Mouse (Mus musculus) hindlimb bud, embryonic 11.5 days (tissue): ENCODE measurements around the gene Armc8.
"Not testable (repeated sequence)": the region's sequence is repeated elsewhere in the genome, so short reads cannot be mapped to it uniquely, and the experiment has no call there.

Source experiments
- DNase-seq: peaks from one replicate; pipeline ENCODE4 v3.0.0-alpha.2; 2012; ENCODE audit warnings: low read depth, low spot score; ENCODE audit errors: extremely low spot score

Armc8 gene

DNA sequence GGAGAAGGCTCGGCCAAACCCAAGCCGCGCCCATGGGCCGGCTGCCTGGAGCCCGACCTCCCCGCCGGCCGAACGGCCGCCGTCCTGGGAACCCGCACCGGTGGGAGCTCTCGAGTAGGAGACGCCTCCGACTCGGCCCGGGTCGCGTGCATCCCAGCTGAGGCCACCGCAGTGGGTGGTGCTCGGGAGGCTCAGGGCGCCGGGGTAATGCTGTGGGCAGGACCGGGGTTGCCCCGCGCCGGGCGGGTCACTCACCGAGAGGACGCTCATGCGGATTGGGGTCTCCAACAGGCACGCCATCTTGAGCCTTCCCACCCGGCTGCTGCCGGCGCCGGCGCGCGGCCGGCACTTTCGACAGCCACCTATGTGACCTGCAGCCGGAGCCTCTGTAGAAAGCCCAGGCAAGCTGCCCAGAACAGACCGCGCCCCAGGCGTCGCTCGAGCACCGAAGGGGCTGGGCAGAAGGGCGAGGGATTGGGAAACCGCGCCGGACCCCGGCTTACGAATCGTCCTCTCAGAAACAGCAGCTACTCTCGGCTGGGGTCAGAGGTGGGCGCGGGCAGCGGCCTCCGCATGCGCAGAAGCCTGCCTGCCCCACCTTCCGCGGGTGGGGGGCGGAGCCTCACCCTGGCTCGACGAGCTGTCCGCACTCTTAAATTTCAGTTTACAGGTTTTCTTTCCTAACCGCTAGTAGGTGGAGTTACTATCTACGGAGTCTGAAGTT lies at the start of gene Armc8:
Gene Armc8, minus strand, starts transcription at position 553 of the 724 bp plus-strand sequence.
- DNase-seq = peak; percentile 78

- DNase-seq = no peak
Observed at GRCm38 (mm10) chr9:99612202-99612601, 43.5 kb upstream of the Armc8 start, which contains the start of gene A4gnt. A4gnt (plus strand) TSS chr9:99612502.

DNA sequence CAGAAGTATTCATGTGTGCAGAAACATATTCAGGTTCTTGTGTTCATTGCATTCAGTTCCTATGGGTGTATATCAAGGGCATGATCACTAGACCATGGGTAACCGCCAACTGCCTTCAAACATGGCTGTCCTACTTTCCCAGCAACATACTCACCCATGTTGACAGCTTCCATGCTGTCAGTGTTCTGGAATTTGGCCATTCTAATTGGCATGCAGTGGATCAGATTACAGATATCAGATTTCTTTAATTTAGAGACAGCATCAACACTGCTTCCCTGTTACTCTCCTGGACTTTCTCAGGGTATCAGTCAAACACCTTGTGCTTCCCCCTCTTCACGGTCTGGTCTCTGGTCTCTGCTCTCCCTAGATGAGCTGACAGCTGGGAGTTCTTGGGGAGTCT lies 34.9 kb upstream of the Armc8 start:
- DNase-seq = no peak

GRCm38 (mm10) chr9:99599127-99599526 lies 30.4 kb upstream of the Armc8 start:
- not testable (repeated sequence) for DNase-seq

DNA sequence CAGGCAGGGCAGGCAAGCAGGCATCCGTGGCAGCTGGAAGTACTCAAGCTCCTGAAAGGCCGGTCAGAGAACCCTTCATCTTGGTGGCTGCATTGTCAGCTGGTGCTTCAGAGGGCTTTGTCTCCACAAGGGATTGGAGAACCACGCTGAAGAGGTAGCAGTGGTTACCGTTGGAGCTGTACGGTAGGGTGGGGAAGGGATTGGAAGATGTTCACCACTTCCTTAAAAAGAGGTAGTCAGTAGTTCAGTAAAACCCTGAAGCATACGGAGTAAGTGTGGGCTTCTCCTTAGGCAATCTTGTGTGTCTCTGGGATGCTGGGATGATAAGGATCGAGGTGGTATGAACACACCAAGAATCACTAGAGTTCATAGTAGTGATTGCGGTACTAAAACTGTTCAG lies 22.4 kb upstream of the Armc8 start:
- no peak for DNase-seq

GRCm38 (mm10) chr9:99587505-99588202 lies 19.0 kb upstream of the Armc8 start:
- peak; percentile 44 for DNase-seq

- no peak for DNase-seq
Observed at GRCm38 (mm10) chr9:99580655-99581054, 12.0 kb upstream of the Armc8 start.

- DNase-seq = peak; percentile 67
Observed at GRCm38 (mm10) chr9:99575677-99576480, 7.2 kb upstream of the Armc8 start, which contains the start of gene Dbr1. Dbr1 (plus strand) TSS chr9:99575799.

DNA sequence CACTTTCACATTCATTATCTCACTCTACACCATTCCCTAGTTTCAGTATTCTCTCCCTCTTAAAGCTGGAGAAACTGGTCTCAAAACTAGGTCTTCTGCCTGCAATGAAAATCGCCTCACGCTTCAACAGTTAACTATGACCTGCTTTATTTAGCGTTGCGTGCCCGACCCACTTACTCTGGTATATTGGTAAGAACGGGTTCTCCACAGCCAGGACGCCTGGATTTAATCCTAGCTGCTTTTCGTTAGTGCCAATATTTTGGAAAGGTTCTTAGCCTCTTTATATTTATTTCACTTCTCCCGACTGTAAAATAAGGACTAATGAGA lies 335 bp upstream of the Armc8 start:
- no peak for DNase-seq

GRCm38 (mm10) chr9:99568023-99568346 lies 714 bp downstream of the Armc8 start:
- DNase-seq = no peak

GRCm38 (mm10) chr9:99563714-99564113 lies 5.0 kb downstream of the Armc8 start:
- no peak for DNase-seq

- no peak for DNase-seq
Observed at GRCm38 (mm10) chr9:99560389-99560788, 8.3 kb downstream of the Armc8 start.

- no peak for DNase-seq
Observed at GRCm38 (mm10) chr9:99559557-99559904, 9.2 kb downstream of the Armc8 start.

GRCm38 (mm10) chr9:99558824-99559556 lies 9.7 kb downstream of the Armc8 start:
- no peak for DNase-seq

DNA sequence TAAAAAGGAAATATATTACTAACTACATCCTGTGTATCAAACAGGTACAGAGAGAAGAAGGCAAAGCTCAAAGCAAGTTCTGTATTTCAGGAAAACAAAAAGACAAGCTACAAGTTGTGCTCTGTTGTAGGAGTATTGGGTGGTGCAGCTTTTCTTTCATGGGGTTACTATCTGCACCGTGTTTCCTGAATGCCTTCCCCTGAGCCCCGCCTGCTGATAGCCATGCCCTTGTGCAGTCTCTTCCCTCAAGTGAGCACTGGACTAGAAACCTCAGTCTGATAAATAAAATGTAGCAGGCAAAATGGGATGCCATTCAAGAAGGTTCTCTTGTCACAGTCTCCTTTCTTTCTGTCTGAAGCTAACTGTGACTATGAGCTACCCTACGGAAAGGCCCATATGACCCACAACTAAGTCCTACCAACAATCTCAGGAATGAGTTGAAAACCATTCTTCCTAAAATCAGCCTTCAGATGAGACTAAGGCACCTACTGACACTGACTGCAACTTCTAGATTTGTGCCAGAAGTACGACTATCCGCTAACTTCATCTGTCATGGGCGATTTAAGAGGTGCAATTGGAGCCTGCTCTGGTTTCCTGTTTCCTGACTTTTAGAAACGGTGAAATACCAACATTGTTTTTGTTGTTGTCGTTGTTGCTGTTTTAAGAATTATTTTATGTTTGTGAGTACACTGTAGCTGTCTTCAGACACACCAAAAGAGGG lies 11.0 kb downstream of the Armc8 start:
- no peak for DNase-seq

- no peak for DNase-seq
Observed at GRCm38 (mm10) chr9:99555253-99555652, 13.4 kb downstream of the Armc8 start.

- no peak for DNase-seq
Observed at GRCm38 (mm10) chr9:99554052-99554451, 14.6 kb downstream of the Armc8 start.

DNA sequence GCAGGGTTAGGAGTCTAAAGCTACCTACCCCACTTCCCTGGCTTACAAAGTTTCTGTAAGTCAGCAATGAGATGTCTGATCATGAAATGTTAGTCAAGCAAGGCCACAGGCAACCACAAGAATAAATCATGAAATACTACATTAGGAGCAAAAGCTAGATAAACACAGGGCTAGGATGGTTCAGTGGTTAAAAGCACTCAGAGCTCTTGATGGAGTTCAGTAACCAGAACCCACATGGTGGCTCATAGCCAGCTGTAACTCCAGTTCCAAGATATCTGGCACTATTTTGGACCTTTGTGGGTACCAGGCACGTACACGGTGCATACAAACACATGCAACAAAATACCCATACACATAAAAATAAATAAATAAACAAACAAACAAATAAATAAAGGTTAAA lies 15.7 kb downstream of the Armc8 start:
- DNase-seq = no peak

- DNase-seq = no peak
Observed at GRCm38 (mm10) chr9:99552068-99552467, 16.6 kb downstream of the Armc8 start.

GRCm38 (mm10) chr9:99546259-99546658 lies 22.4 kb downstream of the Armc8 start:
- DNase-seq = no peak

- no peak for DNase-seq
Observed at GRCm38 (mm10) chr9:99531865-99532264, 36.8 kb downstream of the Armc8 start.
